ENCODE assay signal across 8 mouse cellular contexts in genomic region chr3:91416137-91416536, GRCm38 (mm10).
A peak's percentile ranks its signal among the peaks of the same experiment; 100 is the strongest.
DNase-seq lines count a peak whose midpoint lies in the region; ATAC-seq and TF ChIP-seq lines count a peak whose summit lies in the region.
"Had no signal": no experiment of that assay in that cellular context is flagged by ENCODE, and none has a peak within 500 bp of the region (broad histone marks: within the 10 kb centered on the region; RNA-seq: fewer than 3 reads in every experiment).

No protein-coding gene starts in this region.

- no peak overlapping the region for H3K9ac ChIP-seq in kidney, embryonic 14.5 days (ENCODE audit: low read depth, low read length)

- H3K4me1 ChIP-seq in kidney, adult 2 months (ENCODE audit: control insufficient read depth, insufficient read depth, low read length): no peaks in the 10 kb centered on the region
- no peaks in the 10 kb centered on the region for H3K4me1 ChIP-seq in kidney, embryonic 14.5 days (ENCODE audit: control insufficient read depth, insufficient read depth, low read length)
- H3K4me1 ChIP-seq in E14TG2a.4 (replicated peaks; ENCODE audit: low read depth, low read length): no peaks in the 10 kb centered on the region

- H3K4me3 ChIP-seq in kidney, adult 2 months (ENCODE audit: insufficient read depth, low read depth, low read length): no peak overlapping the region
- no peak overlapping the region for H3K4me3 ChIP-seq in kidney, embryonic 14.5 days (ENCODE audit: low read length)
- no peak overlapping the region for H3K4me3 ChIP-seq in E14TG2a.4 (replicated peaks; ENCODE audit: low read length)

- DNase-seq in kidney, adult 2 months: peak; percentile 44
- DNase-seq in MEL-GATA-1-ER (ENCODE audit: extremely low read depth, low read depth): peak; percentile 2
- DNase-seq in kidney, postnatal 10 days: peak; percentile 18
- DNase-seq in urinary bladder, postnatal 10 days (ENCODE audit: low spot score): no peak
- DNase-seq: gastrocnemius, postnatal 36 days had no signal

- no peak overlapping the region for H3K27ac ChIP-seq in kidney, adult 2 months (ENCODE audit: insufficient read depth, low read depth, low read length)
- no peak overlapping the region for H3K27ac ChIP-seq in kidney, embryonic 14.5 days (ENCODE audit: low read depth, low read length)

- ATAC-seq in kidney, embryonic 14.5 days (ENCODE audit: low FRiP score, low TSS enrichment): no peak
- ATAC-seq in megakaryocyte-erythroid progenitor cell, adult 5-6 weeks (replicated peaks; ENCODE audit: low FRiP score, low TSS enrichment, poor library complexity, severe bottlenecking): no peak

- no peak for TF ChIP-seq POLR2A in kidney, adult 2 months (IDR thresholded peaks at IDR 0.05; ENCODE audit: low read depth, low read length)

- WGBS in kidney, adult 2 months: 25% methylated on average over 3 of the region's 3 CpGs
- 39% methylated on average over 3 of the region's 3 CpGs for WGBS in kidney, embryonic 14.5 days

- 0 out of 2 replicates have a peak, but pooled peaks cover 5% of the 10 kb centered on the region for H3K9me3 ChIP-seq in kidney, embryonic 14.5 days (ENCODE audit: control insufficient read depth, low read length)
- no peaks in the 10 kb centered on the region for H3K9me3 ChIP-seq in E14TG2a.4 (ENCODE audit: low read length)

- H3K36me3 ChIP-seq in kidney, adult 2 months (ENCODE audit: control insufficient read depth, insufficient read depth, low read length): no peaks in the 10 kb centered on the region
- H3K36me3 ChIP-seq in kidney, embryonic 14.5 days (ENCODE audit: control insufficient read depth, insufficient read depth, low read length): no peaks in the 10 kb centered on the region
- no peaks in the 10 kb centered on the region for H3K36me3 ChIP-seq in E14TG2a.4 (ENCODE audit: insufficient read depth, low read length)

- no peak overlapping the region for H3K4me2 ChIP-seq in kidney, embryonic 14.5 days (replicated peaks; ENCODE audit: low read depth, low read length)

- no peaks in the 10 kb centered on the region for H3K27me3 ChIP-seq in kidney, adult 2 months (replicated peaks; ENCODE audit: control insufficient read depth, insufficient read depth, low read length)
- H3K27me3 ChIP-seq in kidney, embryonic 14.5 days (ENCODE audit: control insufficient read depth, insufficient read depth, low read length): no peaks in the 10 kb centered on the region
- no peaks in the 10 kb centered on the region for H3K27me3 ChIP-seq in E14TG2a.4 (ENCODE audit: insufficient read depth, low read length)

- TF ChIP-seq CTCF in kidney, adult 2 months (conservative IDR thresholded peaks at IDR 0.05; ENCODE audit: insufficient read depth, insufficient read length, low read depth, low read length): peak; percentile 23; the same call in 1 of the 2 replicates
- TF ChIP-seq CTCF in E14TG2a.4 (conservative IDR thresholded peaks at IDR 0.05; ENCODE audit: low read length): peak; percentile 52
